Mouse (Mus musculus): Measurements from ENCODE around the gene Sult5a1.

Sult5a1 gene

DNA sequence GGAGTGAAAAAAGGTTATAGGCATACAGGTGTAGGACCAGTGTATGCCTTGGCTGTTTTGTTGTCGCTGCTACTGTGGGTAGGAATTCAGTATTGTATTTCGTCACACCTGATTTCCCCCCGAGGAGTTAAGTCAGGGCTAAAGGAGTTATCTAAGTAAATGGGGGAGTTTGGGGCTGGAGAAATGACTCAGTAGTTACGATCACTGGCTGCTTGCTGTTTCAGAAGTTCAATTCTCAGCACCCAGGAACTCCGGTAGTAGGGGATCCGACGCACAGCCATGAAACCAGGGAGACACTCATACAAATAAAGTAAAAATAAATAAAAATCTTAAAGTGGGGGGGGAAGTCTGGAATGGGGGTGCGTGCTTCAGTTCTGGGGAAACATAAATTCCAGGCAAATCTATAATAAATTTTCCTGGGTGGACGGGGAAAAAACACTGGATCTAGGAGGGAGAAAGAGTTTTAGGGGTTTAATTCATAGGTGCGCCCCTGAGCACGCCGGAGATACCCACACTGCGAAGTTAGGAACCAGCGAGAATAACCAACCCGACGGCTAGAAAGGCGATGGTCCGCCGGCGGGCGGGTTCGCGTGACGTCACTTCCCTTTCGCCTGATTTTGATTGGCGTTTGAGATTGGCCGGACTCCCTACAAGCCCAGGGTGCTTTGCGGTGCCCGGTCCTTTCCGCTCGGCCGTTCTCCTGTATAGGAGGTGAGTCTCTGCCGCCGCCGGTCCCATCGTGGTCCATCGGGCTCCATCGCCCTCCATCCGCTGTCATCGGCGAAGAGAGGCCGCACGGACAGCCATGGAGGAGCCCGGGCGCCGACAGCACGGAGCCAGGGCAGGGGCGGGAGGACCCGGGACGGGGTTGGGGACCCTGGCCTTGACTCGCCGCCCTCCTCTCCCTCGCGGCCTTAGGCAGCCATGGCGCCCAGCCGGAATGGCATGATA is 56.1 kb downstream of the Sult5a1 start, which contains the start of gene Rpl13:
TSS of gene Rpl13 (plus strand) at position 616 of the 951 bp plus-strand sequence.
- DNase-seq (ENCODE audit: low read depth in 1 of 2, low spot score in 2 of 2): peak; percentile 87 to 94

DNA sequence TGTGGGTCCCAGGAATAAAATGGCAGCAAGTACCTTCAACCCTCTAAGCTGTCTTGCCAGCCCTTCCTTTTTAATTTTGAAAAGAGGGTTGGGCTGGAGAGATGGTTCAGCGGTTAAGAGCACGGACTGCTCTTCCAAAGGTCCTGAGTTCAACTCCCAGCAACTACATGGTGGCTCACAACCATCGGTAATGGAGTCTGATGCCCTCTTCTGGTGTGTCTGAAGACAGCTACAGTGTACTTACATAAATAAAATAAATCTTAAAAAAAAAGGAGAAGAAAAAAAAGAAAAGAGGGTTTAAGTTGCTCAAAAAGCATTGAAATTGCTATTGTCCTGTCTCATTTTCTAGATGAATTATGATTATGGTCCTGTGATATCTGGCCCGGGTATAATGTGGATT is 56.9 kb downstream of the Sult5a1 start:
- DNase-seq (ENCODE audit: low read depth in 1 of 2, low spot score in 2 of 2): no peak

- no peak for DNase-seq (ENCODE audit: low read depth in 1 of 2, low spot score in 2 of 2)
Observed at GRCm38 (mm10) chr8:123100288-123100687, 57.8 kb downstream of the Sult5a1 start.

- no peak for DNase-seq (ENCODE audit: low read depth in 1 of 2, low spot score in 2 of 2)
Observed at GRCm38 (mm10) chr8:123097786-123098584, 60.1 kb downstream of the Sult5a1 start.

DNA sequence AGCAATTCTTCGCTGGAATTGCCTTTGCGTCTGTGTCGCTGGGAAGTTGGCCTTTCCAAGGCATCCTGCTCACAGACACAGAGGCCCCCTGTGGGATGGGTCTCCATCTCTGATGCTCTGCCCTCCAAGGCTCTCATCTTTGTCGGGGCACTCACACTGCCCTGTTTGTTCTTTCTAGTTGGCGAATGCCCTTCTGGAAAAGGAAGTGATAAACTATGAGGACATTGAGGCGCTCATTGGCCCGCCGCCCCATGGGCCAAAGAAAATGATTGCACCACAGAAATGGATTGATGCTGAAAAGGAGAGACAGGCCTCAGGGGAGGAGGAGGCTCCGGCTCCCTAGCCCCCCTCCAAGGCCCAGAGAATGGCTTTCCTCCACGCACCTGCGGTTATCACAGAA is 60.9 kb downstream of the Sult5a1 start:
- DNase-seq (ENCODE audit: low read depth in 1 of 2, low spot score in 2 of 2): no peak
